ENCODE assay signal across 12 mouse cellular contexts in the genomic region with DNA sequence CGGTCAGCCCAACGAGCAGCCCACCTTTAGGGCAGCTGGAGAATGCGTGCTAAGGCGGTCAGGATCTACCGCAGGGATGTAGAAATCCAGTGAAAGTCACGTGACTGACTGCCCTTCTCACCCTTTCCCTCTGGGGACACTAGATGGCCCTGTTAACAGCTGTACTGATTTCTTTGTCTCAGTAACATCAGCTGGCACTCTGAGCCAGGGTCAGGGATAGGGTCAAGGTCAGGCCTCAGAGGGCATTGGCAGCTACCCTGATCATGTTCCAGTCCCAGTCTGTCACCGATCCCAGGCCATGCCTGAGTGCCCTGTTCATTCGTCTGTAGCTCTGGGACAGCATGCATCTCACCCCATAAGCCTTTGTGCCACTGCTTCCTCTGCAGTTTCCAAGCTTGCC.
A peak's percentile ranks its signal among the peaks of the same experiment; 100 is the strongest.
DNase-seq lines count a peak whose midpoint lies in the region; ATAC-seq and TF ChIP-seq lines count a peak whose summit lies in the region.
"Had no signal": no experiment of that assay in that cellular context is flagged by ENCODE, and none has a peak within 500 bp of the region (broad histone marks: within the 10 kb centered on the region; RNA-seq: fewer than 3 reads in every experiment).

No protein-coding gene starts in this region.

- 19% methylated on average over 8 of the region's 8 CpGs for WGBS in kidney, embryonic 15.5 days
- WGBS in liver, postnatal 0 days (ENCODE audit: insufficient replicate concordance), result 55% methylated on average over 8 of the region's 8 CpGs

- peak; percentile 57 for TF ChIP-seq CTCF in liver, postnatal 0 days (IDR thresholded peaks at IDR 0.05; ENCODE audit: low read depth)

- H3K27ac ChIP-seq in kidney, embryonic 15.5 days, result peak overlapping the region; percentile 43; the same call in 1 of the 2 replicates
- no peak overlapping the region for H3K27ac ChIP-seq in liver, postnatal 0 days (ENCODE audit: low read depth)
- H3K27ac ChIP-seq: embryonic facial prominence, embryonic 12.5 days had no signal

- H3K4me1 ChIP-seq in kidney, embryonic 15.5 days, result peaks cover 35% of the 10 kb centered on the region
- 0 out of 2 replicates have a peak, but pooled peaks cover 1% of the 10 kb centered on the region for H3K4me1 ChIP-seq in liver, postnatal 0 days (ENCODE audit: insufficient read depth)

- no peak overlapping the region for H3K9ac ChIP-seq in kidney, embryonic 15.5 days
- no peak overlapping the region for H3K9ac ChIP-seq in liver, postnatal 0 days (replicated peaks)
- H3K9ac ChIP-seq: embryonic facial prominence, embryonic 12.5 days had no signal

- no peak overlapping the region for H3K4me2 ChIP-seq in kidney, embryonic 15.5 days
- H3K4me2 ChIP-seq in liver, postnatal 0 days (ENCODE audit: low read depth, low read length), result no peak overlapping the region
- H3K4me2 ChIP-seq: embryonic facial prominence, embryonic 12.5 days had no signal

- no peak overlapping the region for H3K4me3 ChIP-seq in kidney, embryonic 15.5 days (replicated peaks)
- no peak overlapping the region for H3K4me3 ChIP-seq in liver, postnatal 0 days (ENCODE audit: low read depth, low read length)
- H3K4me3 ChIP-seq: embryonic facial prominence, embryonic 12.5 days; myocyte had no signal

- H3K36me3 ChIP-seq in kidney, embryonic 15.5 days, result no peaks in the 10 kb centered on the region
- no peaks in the 10 kb centered on the region for H3K36me3 ChIP-seq in liver, postnatal 0 days (replicated peaks; ENCODE audit: insufficient read depth, low read length)
- H3K36me3 ChIP-seq: embryonic facial prominence, embryonic 12.5 days had no signal

- peak; percentile 54; the same call in 1 of the 2 replicates for ATAC-seq in kidney, embryonic 15.5 days (replicated peaks; ENCODE audit: low FRiP score)
- peak; percentile 92 for ATAC-seq in liver, postnatal 0 days
- ATAC-seq in frontal cortex, adult (ENCODE audit: low TSS enrichment), result no peak

- H3K9me3 ChIP-seq in kidney, embryonic 15.5 days (replicated peaks), result no peaks in the 10 kb centered on the region
- H3K9me3 ChIP-seq in liver, postnatal 0 days (ENCODE audit: low read length), result no peaks in the 10 kb centered on the region
- H3K9me3 ChIP-seq: embryonic facial prominence, embryonic 12.5 days had no signal

- DNase-seq in kidney, adult 11 months, result no peak
- DNase-seq in ES-CJ7 (ENCODE audit: low read depth, low spot score), result peak; percentile 68
- peak; percentile 82 for DNase-seq in adrenal gland, postnatal 14 days
- peak; percentile 61 for DNase-seq in liver, postnatal 0 days
- DNase-seq in right cerebral cortex, adult 18-20 months, result no peak
- DNase-seq: lung, postnatal 36 days; right cerebral cortex, postnatal 14 days; thymus, adult 18-20 months had no signal

- H3K27me3 ChIP-seq in kidney, embryonic 15.5 days, result no peaks in the 10 kb centered on the region
- H3K27me3 ChIP-seq in liver, postnatal 0 days (ENCODE audit: insufficient read depth, low read length), result no peaks in the 10 kb centered on the region
- H3K27me3 ChIP-seq: embryonic facial prominence, embryonic 12.5 days had no signal

- TF ChIP-seq EP300 in liver, postnatal 0 days (IDR thresholded peaks at IDR 0.05; ENCODE audit: low read depth), result no peak

Comparison
In these comparisons a context has a peak if more than half of its experiments do, and no peak if none do; other contexts are left out.
1. DNase-seq: peak in ES-CJ7 (single experiment), adrenal gland, postnatal 14 days (single experiment) and liver, postnatal 0 days (single experiment); none in kidney, adult 11 months (single experiment) and right cerebral cortex, adult 18-20 months (single experiment).